In the genomic region with DNA sequence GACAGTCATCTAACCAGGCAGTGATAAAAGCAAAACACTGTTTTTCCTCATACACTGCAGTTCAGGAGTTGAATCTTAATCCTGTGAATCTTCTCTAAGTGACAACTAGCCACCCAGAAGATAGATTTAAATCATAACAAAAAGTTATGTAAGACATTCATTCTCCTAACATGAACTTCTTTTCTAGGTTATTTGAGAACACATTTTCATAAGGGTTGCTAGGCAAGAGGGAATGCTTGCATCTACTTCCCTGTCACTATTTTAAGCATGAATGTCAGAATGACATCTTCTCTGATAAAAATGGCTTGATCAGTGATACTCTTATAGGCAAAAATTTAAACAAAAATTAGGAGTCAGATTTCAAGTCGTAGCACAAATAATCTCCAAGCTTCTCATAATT, we compare ENCODE assay signal across 17 mouse cellular contexts.
"Had no signal": no experiment of that assay in that cellular context is flagged by ENCODE, and none has a peak within 500 bp of the region (broad histone marks: within the 10 kb centered on the region; RNA-seq: fewer than 3 reads in every experiment).

No protein-coding gene starts in this region.

- ATAC-seq: liver, embryonic 12.5 days; liver, postnatal 0 days; lung, postnatal 0 days; midbrain, embryonic 13.5 days; midbrain, embryonic 15.5 days; midbrain, embryonic 16.5 days had no signal

- DNase-seq: left cerebral cortex, postnatal 4 days; liver; liver, embryonic 13.5 days; liver, postnatal 0 days; lung, adult 18-20 months; lung, adult 2 months; lung, embryonic 14.5 days; lung, postnatal 10 days; lung, postnatal 14 days; lung, postnatal 36 days; lung, postnatal 4 days; midbrain, embryonic 14.5 days had no signal
